Mouse (Mus musculus) olfactory bulb, adult 2 months (tissue): Measurements from ENCODE around the gene Ppp1ca. TPM values are rescaled to one million over a fixed set of nuclear protein-coding genes. Genes with fewer than 3 reads are reported as not detected.

Source experiments
- H3K27ac ChIP-seq: fragments of 200-500 bp; 2 replicates; pipeline ENCODE4 v1.5.1; 2012; ENCODE audit warnings: low read depth, low read length; ENCODE audit not compliant: insufficient read depth
- H3K4me1 ChIP-seq: fragments of 200-500 bp; 2 replicates; pipeline ENCODE4 v1.6.1; 2012; ENCODE audit warnings: low read length; ENCODE audit not compliant: control insufficient read depth, insufficient read depth
- H3K4me3 ChIP-seq: fragments of 200-500 bp; 2 replicates; pipeline ENCODE4 v1.5.1; 2012; ENCODE audit warnings: mild to moderate bottlenecking, low read depth, low read length, moderate library complexity; ENCODE audit not compliant: insufficient read depth
- CTCF ChIP-seq: fragments of 200-500 bp; IDR thresholded peaks from 2 replicates; pipeline ENCODE4 v1.5.1; 2012; ENCODE audit warnings: low read depth, mild to moderate bottlenecking, low read length, moderate library complexity; ENCODE audit not compliant: insufficient read depth
- POLR2A ChIP-seq: fragments of 200-500 bp; IDR thresholded peaks from 2 replicates; pipeline ENCODE4 v1.6.1; 2012; ENCODE audit warnings: mild to moderate bottlenecking, low read depth, low read length, moderate library complexity; ENCODE audit not compliant: insufficient read depth
- WGBS: fragments of 180-500 bp; shearing (Covaris S2); methylation state at CpG from one replicate; pipeline ENCODE4 v1.1.7; 2018; 5-methylcytosine and 5-hydroxymethylcytosine counted together
- polyA plus RNA-seq: library from polyadenylated mRNA; stranded (reverse); fragments of >200 nt; gene quantifications from 2 replicates; pipeline ENCODE4 v1.2.4, GENCODE M21; 2012; ENCODE audit warnings: low replicate concordance; ENCODE audit not compliant: missing spikeins, insufficient read depth, insufficient read length

Ppp1ca gene
- polyA plus RNA-seq, 1 experiment: 405 TPM

DNA sequence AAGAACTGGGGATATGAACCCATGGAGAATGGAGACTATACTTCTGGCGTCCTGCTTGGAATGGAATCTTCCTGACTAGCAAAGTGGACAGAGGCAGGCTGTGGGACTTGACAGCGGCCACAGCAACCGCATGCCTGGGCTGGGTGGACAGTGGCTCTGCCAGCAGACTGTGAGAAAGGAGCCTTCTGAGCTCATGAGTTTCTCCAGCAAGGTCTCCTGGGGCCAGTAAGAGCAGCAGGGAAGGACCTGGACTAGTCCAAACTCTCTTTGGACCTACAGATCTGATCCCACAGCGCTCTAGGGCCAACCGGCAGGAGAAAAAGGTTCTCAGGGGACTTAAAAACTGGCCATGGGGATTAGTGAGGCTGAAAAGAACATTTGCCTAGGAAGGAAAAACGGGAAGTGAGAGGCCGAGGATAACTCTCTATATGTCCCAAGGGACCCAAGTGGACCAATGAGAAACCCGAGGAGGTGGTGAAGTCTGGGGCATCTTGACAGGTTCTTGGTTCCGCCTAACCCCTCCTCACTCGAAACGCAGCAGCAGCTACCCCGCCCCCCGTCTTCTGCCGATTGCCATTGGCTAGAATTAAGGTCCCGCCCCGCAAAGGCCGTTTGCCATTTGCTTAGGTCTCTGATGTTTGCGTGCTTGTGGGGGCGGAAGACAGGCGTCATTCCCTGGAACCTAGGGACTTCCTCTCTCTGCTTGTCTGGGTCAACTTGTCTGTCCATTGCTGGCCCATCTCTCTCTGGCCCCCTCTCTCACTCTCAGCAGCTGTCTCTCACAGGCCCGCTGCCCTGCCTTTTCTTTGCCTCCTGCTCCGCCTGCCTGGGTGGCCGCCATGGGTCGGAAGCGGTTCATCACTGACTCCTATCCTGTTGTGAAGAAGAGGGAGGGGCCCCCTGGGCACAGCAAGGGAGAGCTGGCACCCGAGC is 39.7 kb downstream of the Ppp1ca start, which contains the start of gene Pold4:
Pold4 (plus strand) TSS at position 647 of the 933 bp plus-strand sequence.
- Histone ChIP-seq H3K27ac (peak within 1 kb of the TSS; percentile 92), H3K4me1 (peaks cover 18% of the 10 kb centered on the region), H3K4me3 (peak within 1 kb of the TSS; percentile 59)
- TF ChIP-seq POLR2A (peak; percentile 71), CTCF (no peak)
- WGBS: 8% methylated on average over 26 of the region's 26 CpGs

DNA sequence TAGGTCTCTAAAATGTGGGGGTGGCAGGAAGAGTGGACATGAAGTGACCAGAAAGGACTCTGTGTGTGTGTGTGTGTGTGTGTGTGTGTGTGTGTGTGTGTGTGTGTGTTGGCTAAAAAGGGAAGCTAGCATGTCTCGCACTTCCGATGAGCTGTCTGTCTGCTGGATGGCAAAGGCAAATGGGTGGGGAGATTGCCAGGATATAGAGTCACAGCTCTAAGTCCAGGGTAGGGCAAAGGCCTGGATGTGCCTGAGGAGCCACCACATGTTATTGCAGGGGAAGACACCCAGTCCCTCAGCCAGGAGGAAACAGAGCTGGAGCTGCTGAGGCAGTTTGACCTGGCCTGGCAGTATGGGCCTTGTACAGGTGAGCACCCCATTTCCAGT is 40.3 kb downstream of the Ppp1ca start:
- H3K4me3 ChIP-seq: peak overlapping the region; percentile 59
- peaks cover 18% of the 10 kb centered on the region for H3K4me1 ChIP-seq
- WGBS: 0% methylated on average over 2 of the region's 2 CpGs
- TF ChIP-seq CTCF (no peak), POLR2A (no peak; the same call in 1 of the 2 replicates)
- peak overlapping the region; percentile 92 for H3K27ac ChIP-seq

DNA sequence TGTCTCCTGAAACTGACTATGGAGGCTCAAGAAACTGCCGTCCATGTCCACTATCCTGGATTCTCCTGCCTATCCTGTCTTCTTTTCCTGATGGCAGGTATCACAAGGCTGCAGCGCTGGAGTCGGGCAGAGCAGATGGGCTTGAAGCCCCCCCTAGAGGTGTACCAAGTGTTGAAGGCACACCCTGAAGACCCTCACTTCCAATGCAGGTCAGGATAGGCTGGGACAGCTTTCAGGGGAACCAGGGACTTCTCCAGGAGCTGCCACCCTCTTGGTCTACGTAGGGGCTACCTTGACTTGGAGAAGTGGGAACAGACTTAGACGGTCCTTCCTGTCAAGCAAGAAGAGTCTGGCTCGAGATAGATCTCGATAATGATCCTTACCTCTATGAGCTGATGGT is 40.8 kb downstream of the Ppp1ca start:
- Histone ChIP-seq H3K4me3 (no peak overlapping the region), H3K27ac (peak overlapping the region; percentile 92), H3K4me1 (peaks cover 18% of the 10 kb centered on the region)
- WGBS: 83% methylated on average over 7 of the region's 7 CpGs
- TF ChIP-seq CTCF: no peak
- TF ChIP-seq POLR2A: no peak

DNA sequence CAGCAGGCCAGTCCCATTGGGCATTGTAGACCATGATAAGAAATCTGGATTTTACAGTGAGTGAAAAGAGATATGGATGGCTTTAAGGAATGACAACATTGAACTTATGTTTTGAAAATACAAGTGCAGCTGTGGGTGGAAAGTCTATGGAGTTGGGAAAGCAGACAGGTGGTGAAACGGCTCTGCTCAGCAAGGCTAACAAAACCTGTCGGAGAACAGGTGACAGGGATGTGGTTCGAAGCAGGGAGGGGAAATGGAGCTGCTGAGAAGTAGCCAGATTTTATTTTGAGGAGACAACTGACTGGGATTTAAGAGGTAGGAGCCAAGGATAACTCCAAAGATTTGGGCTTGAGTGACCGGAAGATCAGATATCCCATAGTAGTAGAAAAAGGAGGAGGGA is 42.7 kb downstream of the Ppp1ca start:
- WGBS: 83% methylated on average over 4 of the region's 4 CpGs
- no peak overlapping the region for H3K27ac ChIP-seq
- TF ChIP-seq CTCF (no peak), POLR2A (no peak)
- H3K4me1 ChIP-seq: peaks cover 18% of the 10 kb centered on the region
- no peak overlapping the region for H3K4me3 ChIP-seq

DNA sequence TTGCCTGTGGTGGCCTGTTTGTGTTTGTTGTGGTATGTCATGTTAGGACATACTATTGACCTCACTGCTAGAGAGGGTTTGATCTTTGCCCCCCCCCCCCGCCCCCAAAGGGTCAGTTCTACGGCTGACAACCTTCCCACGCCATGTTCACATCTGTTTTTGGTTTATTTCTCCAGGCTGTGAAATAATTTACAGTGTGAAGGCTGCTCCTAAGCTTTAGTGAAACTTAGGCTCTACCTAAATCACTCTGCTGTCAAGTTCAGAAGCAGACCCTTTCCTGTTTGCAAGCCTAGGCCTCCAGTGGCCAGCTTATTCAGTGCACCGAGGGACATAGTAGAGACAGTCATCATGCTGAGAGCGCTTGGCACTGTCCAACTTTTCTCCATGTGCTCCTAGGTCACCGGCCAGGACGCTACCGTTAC is 48.4 kb downstream of the Ppp1ca start:
- WGBS: 78% methylated on average over 8 of the region's 8 CpGs

DNA sequence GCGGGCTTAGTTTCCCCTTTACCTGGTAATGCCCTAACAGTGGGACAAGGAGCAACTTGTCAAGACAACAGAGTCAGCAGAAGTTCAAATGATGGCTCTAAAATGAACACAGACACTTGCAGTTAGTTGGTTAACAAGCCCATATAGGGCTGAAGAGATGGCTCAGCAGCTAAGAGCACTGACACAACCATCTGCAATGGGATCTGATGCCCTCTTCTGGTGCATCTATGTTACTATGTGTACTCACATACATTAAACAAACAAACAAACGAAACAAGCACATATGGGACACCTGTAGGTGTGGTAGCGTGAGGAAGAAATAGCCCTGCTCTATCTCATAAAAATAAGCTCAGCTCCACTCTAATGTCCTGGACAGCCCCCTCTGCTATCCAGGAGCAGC is 50.6 kb downstream of the Ppp1ca start:
- WGBS: 72% methylated on average over 3 of the region's 3 CpGs

More for the DNA sequence above, 48.4 kb downstream of the Ppp1ca start:
- Histone ChIP-seq H3K27ac (no peak overlapping the region), H3K4me3 (no peak overlapping the region), H3K4me1 (no peaks in the 10 kb centered on the region)
- TF ChIP-seq CTCF (no peak), POLR2A (no peak)

DNA sequence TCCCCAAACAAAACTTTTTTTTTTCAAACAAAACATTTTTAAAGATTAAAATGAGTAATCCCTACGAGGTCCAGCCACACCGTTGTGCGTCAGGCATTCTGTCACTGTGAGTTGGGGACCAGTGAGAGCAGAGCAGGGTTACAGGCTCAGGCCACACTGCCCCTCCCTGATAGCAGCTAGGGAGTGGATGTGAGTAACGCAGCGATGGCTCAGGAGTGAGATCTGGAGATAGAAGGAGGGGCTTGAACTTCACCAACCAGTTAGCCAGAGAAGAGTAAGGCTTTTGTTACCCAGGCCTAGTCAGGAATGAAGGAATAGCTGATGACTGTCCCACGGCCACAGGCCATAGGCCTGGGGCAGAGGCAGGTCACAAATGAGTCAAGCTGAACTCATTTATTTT is 52.9 kb downstream of the Ppp1ca start:
- Histone ChIP-seq H3K4me3 (no peak overlapping the region), H3K4me1 (no peaks in the 10 kb centered on the region), H3K27ac (no peak overlapping the region)
- TF ChIP-seq CTCF (no peak), POLR2A (no peak)
- WGBS: 90% methylated on average over 6 of the region's 6 CpGs

More for the DNA sequence above, 50.6 kb downstream of the Ppp1ca start:
- Histone ChIP-seq H3K4me3 (no peak overlapping the region), H3K4me1 (no peaks in the 10 kb centered on the region), H3K27ac (no peak overlapping the region)
- no peak for TF ChIP-seq CTCF
- no peak for TF ChIP-seq POLR2A

Other genes starting within 250 kb of the Ppp1ca start
- not detected in 2 replicates for gene Aldh3b3, start 233.4 kb upstream of the Ppp1ca start, polyA plus RNA-seq
- gene Aldh3b2, start 219.7 kb upstream of the Ppp1ca start, polyA plus RNA-seq: not detected in 2 replicates
- gene Acy3, start 205.5 kb upstream of the Ppp1ca start, polyA plus RNA-seq: not detected in 2 replicates
- not detected in 2 replicates for gene Tbx10, start 199.3 kb upstream of the Ppp1ca start, polyA plus RNA-seq
- gene Nudt8, start 191.5 kb upstream of the Ppp1ca start, polyA plus RNA-seq: not detected in 2 replicates
- gene Gm49405, start 191.4 kb upstream of the Ppp1ca start, polyA plus RNA-seq: not detected in 2 replicates
- not detected in 2 replicates for gene Doc2g, start 188.8 kb upstream of the Ppp1ca start, polyA plus RNA-seq
- 777 TPM in 1 of 2 replicates, not detected in the other for gene Ndufv1, start 179.3 kb upstream of the Ppp1ca start, polyA plus RNA-seq
- gene Gstp1, start 154.1 kb upstream of the Ppp1ca start, polyA plus RNA-seq: not detected in 2 replicates
- gene Gstp2, start 146.0 kb upstream of the Ppp1ca start, polyA plus RNA-seq: not detected in 2 replicates
- not detected in 2 replicates for gene Gstp3, start 132.5 kb upstream of the Ppp1ca start, polyA plus RNA-seq
- gene Cabp2, start 110.5 kb upstream of the Ppp1ca start, polyA plus RNA-seq: not detected in 2 replicates
- gene Cdk2ap2, start 94.9 kb upstream of the Ppp1ca start, polyA plus RNA-seq: not detected in 2 replicates
- not detected in 2 replicates for gene Pitpnm1, start 92.1 kb upstream of the Ppp1ca start, polyA plus RNA-seq
- not detected in 2 replicates for gene Aip, start 66.2 kb upstream of the Ppp1ca start, polyA plus RNA-seq
- gene Gpr152, start 52.3 kb upstream of the Ppp1ca start, polyA plus RNA-seq: not detected in 2 replicates
- not detected in 2 replicates for gene Cabp4, start 48.0 kb upstream of the Ppp1ca start, polyA plus RNA-seq
- not detected in 2 replicates for gene Coro1b, start 43.4 kb upstream of the Ppp1ca start, polyA plus RNA-seq
- gene Ptprcap, start 38.5 kb upstream of the Ppp1ca start, polyA plus RNA-seq: 485 TPM in 1 of 2 replicates, not detected in the other
- not detected in 2 replicates for gene Rps6kb2, start 28.7 kb upstream of the Ppp1ca start, polyA plus RNA-seq
- gene Carns1, start 16.6 kb upstream of the Ppp1ca start, polyA plus RNA-seq: not detected in 2 replicates
- 247 TPM in 1 of 2 replicates, not detected in the other for gene Tbc1d10c, start 781 bp upstream of the Ppp1ca start, polyA plus RNA-seq
- not detected in 2 replicates for gene Rad9a, start 9.6 kb downstream of the Ppp1ca start, polyA plus RNA-seq
- not detected in 2 replicates for gene Clcf1, start 22.2 kb downstream of the Ppp1ca start, polyA plus RNA-seq
- not detected in 2 replicates for gene AC109138.7, start 22.3 kb downstream of the Ppp1ca start, polyA plus RNA-seq
- gene Pold4, start 39.8 kb downstream of the Ppp1ca start, polyA plus RNA-seq: not detected in 2 replicates
- not detected in 2 replicates for gene Ssh3, start 77.1 kb downstream of the Ppp1ca start, polyA plus RNA-seq
- not detected in 2 replicates for gene Ankrd13d, start 91.1 kb downstream of the Ppp1ca start, polyA plus RNA-seq
- gene Grk2, start 114.2 kb downstream of the Ppp1ca start, polyA plus RNA-seq: 210 TPM in 1 of 2 replicates, not detected in the other
- 282 TPM in 1 of 2 replicates, not detected in the other for gene Kdm2a, start 206.2 kb downstream of the Ppp1ca start, polyA plus RNA-seq
- not detected in 2 replicates for gene Rhod, start 247.4 kb downstream of the Ppp1ca start, polyA plus RNA-seq